Mouse (Mus musculus): ENCODE measurements around the gene Olfr412. TPM values are rescaled to one million over a fixed set of nuclear protein-coding genes. Genes with fewer than 3 reads are reported as not detected.

Gene Olfr412
- polyA plus RNA-seq, 1 experiment from 2014 or later = not detected

DNA sequence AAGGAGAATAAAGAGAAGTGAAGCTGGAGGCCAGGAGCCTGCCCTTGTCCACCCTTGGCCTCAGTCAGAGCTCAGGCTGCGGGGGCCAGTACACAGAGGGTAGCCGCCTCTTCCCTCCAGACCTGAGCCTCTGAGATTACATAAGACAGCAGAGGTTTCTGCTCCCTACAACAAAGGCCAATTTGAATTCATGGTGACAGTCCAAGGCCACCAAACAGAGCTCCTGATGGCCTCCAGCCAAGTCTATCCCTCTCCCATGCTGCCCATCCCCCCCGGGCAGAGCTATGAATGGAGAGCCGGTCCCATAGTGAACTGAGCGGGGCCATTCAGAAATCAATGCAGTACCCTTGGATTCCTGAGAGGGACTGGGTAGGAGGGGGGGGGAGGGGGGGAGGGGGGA is 31.6 kb downstream of the Olfr412 start:
- no peak overlapping the region for H3K9ac ChIP-seq
- no peak overlapping the region for H3K27ac ChIP-seq
- no peak overlapping the region for H3K4me3 ChIP-seq (replicated peaks)
- WGBS = 66% methylated on average over 5 of the region's 5 CpGs
- H3K9me3 ChIP-seq = no peaks in the 10 kb centered on the region
- no peaks in the 10 kb centered on the region for H3K27me3 ChIP-seq (replicated peaks)
- H3K4me2 ChIP-seq (replicated peaks) = no peak overlapping the region
- ATAC-seq = peak; percentile 41; the same call in 1 of the 2 replicates
- H3K4me1 ChIP-seq (replicated peaks) = no peaks in the 10 kb centered on the region
- H3K36me3 ChIP-seq = peaks cover 2% of the 10 kb centered on the region; the same call in 1 of the 2 replicates

DNA sequence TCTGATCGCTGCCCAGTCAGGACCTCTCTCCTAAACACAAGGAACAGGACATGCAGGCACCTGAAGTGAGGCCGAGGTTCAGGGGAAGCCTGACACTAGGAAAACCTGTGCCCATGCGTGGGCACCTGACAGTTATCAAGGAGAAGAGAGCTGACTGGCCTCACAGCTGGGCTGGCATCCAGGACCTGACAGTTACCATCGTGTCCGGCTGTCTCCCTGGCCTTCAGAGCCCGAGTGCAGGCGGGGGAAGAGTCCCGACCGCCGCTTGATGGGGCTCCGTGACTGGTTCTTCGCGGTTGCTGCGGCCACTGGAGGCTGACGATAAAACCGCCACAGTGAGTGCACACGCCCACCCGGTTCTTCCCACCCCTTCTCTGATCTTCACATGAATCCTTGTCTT is 33.7 kb downstream of the Olfr412 start:
- 76% methylated on average over 18 of the region's 18 CpGs for WGBS

DNA sequence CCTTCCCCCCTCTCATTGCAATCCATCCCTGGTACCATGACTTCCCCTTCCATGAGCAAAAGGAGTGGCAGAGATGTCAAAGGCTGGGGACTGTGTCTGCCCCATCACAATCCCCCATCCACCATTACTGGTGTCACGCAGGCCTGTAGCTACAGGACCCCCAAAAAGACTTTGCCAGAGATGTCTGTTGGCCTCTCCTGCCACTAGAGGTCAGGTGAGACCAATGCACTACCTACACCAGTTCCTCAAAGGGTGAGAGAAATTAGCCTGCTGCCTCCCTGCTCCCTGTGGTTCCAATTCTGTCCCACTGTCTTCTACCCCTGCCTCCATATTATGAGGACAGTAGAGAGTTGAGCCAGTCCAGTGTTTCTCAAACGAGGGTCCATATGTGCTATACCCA is 40.3 kb downstream of the Olfr412 start:
- WGBS = 44% methylated on average over 2 of the region's 2 CpGs
- H3K27me3 ChIP-seq (replicated peaks) = no peaks in the 10 kb centered on the region
- ATAC-seq = no peak
- H3K4me2 ChIP-seq (replicated peaks) = no peak overlapping the region
- H3K4me1 ChIP-seq (replicated peaks) = no peaks in the 10 kb centered on the region
- H3K9me3 ChIP-seq = no peaks in the 10 kb centered on the region
- H3K9ac ChIP-seq = no peak overlapping the region
- H3K27ac ChIP-seq = no peak overlapping the region
- H3K4me3 ChIP-seq (replicated peaks) = no peak overlapping the region
- H3K36me3 ChIP-seq = no peaks in the 10 kb centered on the region

More for the DNA sequence above, 33.7 kb downstream of the Olfr412 start:
- Histone ChIP-seq H3K9me3 (no peaks in the 10 kb centered on the region), H3K4me1 (replicated peaks) (no peaks in the 10 kb centered on the region), H3K4me2 (replicated peaks) (no peak overlapping the region), H3K9ac (no peak overlapping the region), H3K36me3 (peaks cover 2% of the 10 kb centered on the region; the same call in 1 of the 2 replicates), H3K4me3 (replicated peaks) (no peak overlapping the region), H3K27ac (no peak overlapping the region), H3K27me3 (replicated peaks) (no peaks in the 10 kb centered on the region)
- no peak for ATAC-seq

DNA sequence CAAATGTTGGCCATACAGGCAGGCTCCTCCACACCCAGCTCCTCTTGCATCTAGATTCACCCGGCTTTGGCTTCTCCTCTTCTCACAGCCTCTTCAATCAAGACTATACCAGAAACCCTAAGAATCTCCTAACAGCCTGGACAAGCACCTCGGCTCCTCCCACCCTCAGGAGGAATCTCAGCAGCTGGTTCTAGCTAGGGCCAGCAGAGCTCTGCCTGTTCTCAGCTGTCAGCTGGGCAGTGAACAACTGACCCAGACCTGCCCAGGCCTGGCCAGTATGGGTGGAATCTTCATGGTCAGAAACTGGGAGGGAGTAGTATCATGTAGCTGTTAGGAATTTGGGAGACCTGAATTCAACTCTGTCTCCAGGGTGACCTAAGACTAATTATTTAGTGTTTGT is 42.3 kb downstream of the Olfr412 start:
- H3K9me3 ChIP-seq = no peaks in the 10 kb centered on the region

DNA sequence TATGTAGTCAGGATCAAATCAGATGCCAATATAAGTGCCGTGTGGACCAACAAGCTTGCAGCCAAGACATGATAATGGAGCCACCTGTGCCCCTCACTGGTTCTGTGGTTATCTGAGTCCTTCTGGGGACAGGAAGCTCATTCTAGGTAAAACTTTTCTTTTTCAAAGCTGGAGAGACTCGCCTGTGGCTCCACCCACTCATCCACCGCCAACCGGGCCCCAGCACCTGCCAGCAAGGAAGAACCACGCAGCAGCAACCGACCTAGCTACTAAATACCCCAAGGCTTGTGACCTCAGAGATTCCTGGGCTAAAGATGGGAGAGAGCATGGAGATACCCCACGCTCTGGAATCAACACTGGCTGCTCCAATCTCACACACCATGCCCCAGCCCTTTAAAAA is 43.3 kb downstream of the Olfr412 start:
- no peak for ATAC-seq
- H3K27ac ChIP-seq = no peak overlapping the region
- no peak overlapping the region for H3K4me3 ChIP-seq (replicated peaks)
- no peak overlapping the region for H3K4me2 ChIP-seq (replicated peaks)
- no peaks in the 10 kb centered on the region for H3K9me3 ChIP-seq
- H3K36me3 ChIP-seq = no peaks in the 10 kb centered on the region
- WGBS = 69% methylated on average over 7 of the region's 7 CpGs
- peaks cover 16% of the 10 kb centered on the region for H3K4me1 ChIP-seq (replicated peaks)
- H3K9ac ChIP-seq = no peak overlapping the region
- no peaks in the 10 kb centered on the region for H3K27me3 ChIP-seq (replicated peaks)

More for the DNA sequence above, 42.3 kb downstream of the Olfr412 start:
- no peak overlapping the region for H3K27ac ChIP-seq
- H3K4me3 ChIP-seq (replicated peaks) = no peak overlapping the region
- no peak overlapping the region for H3K4me2 ChIP-seq (replicated peaks)
- WGBS = 34% methylated on average over 2 of the region's 2 CpGs
- H3K4me1 ChIP-seq (replicated peaks) = peaks cover 7% of the 10 kb centered on the region
- H3K36me3 ChIP-seq = no peaks in the 10 kb centered on the region
- no peak overlapping the region for H3K9ac ChIP-seq
- H3K27me3 ChIP-seq (replicated peaks) = no peaks in the 10 kb centered on the region
- no peak for ATAC-seq

DNA sequence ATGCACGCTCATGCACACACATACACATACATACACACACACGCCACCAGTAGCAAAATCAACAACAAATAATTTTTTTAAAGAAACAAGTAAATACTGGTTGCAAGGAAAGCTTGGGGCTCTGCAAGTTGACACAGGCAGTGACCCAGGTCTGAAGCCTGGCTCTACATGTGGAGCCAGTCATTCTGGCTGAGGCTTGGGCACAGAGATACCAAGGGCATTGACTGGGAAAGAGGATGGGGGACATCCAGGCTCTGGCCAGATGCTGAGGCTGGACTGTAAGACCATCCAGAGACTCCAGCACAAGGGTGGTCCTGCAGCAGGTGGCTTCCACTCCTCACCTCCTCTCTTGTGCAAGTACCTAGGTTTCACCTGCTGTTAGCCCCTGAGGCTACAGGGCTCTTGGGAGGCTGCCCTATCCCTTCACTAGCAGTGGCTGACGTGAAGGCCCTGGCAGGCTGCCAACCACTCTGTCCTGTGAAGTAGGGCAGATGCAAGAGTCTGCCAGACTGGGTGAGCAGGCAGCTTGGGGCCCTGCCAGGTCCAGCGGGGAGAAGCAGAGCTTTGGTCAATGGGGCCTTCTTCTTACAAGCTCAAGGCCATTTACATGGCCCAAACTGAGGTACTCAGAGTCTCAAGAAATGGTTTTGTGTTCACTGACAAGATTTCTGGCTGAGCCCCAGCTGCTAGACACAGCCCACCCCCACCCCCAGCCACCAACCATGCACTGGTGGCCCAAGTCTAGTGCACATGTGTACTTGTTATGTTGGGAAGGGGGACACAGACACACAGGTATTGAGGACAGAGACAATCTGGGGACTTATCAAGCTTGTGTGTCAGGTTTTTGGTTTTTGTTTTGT is 46.9 kb downstream of the Olfr412 start:
- Histone ChIP-seq H3K27me3 (replicated peaks) (no peaks in the 10 kb centered on the region), H3K9ac (0 out of 2 replicates have a peak overlapping the region, but pooled peaks have one; percentile 5), H3K4me2 (replicated peaks) (no peak overlapping the region), H3K4me3 (replicated peaks) (no peak overlapping the region), H3K9me3 (no peaks in the 10 kb centered on the region), H3K4me1 (replicated peaks) (peaks cover 22% of the 10 kb centered on the region), H3K27ac (peak overlapping the region; percentile 66; the same call in 1 of the 2 replicates), H3K36me3 (no peaks in the 10 kb centered on the region)
- peak; percentile 90 for ATAC-seq
- WGBS = 49% methylated on average over 4 of the region's 4 CpGs

DNA sequence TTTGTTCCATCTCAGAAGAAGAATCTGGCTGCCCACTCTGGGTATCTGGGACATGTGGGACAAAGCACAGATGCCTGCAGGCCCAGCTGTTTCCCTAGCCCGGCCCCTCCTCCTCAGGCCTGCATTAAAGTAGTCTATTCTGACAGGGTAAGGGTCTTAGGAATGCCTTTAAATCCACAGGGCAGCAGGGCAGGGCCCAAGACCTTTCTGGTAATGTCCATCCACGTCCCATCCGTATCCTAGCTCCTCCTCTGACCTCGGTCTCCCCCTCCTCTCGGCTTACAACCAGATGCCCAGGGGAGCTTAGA is 47.5 kb downstream of the Olfr412 start:
- peak overlapping the region; percentile 66 for H3K27ac ChIP-seq
- H3K9me3 ChIP-seq = no peaks in the 10 kb centered on the region
- peak; percentile 18 for ATAC-seq
- WGBS = 37% methylated on average over 5 of the region's 5 CpGs
- H3K4me2 ChIP-seq (replicated peaks) = no peak overlapping the region
- no peaks in the 10 kb centered on the region for H3K27me3 ChIP-seq (replicated peaks)
- no peak overlapping the region for H3K4me3 ChIP-seq (replicated peaks)
- no peaks in the 10 kb centered on the region for H3K36me3 ChIP-seq
- 0 out of 2 replicates have a peak overlapping the region, but pooled peaks have one; percentile 5 for H3K9ac ChIP-seq
- H3K4me1 ChIP-seq (replicated peaks) = peaks cover 26% of the 10 kb centered on the region

DNA sequence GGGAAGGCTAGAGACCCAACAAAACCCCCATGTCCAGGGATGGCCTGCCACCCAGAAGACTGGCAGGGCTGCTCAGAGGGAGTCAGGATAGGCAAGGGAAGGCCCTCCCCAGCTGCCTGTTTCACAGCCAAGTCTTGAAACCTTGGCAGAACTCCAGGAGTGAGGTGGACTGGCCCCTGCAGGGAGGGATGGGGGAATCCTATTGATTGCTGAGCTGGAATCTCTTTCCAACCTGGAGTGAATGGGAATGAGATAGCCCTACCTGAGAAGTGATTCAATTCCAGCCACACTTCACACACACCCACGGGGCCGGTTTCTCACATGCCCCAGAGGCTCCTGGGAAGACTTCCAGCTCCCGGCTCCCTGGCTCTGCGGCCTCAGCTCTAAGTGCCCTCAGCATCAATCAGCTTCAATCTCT is 47.9 kb downstream of the Olfr412 start:
- H3K9ac ChIP-seq = 0 out of 2 replicates have a peak overlapping the region, but pooled peaks have one; percentile 5

DNA sequence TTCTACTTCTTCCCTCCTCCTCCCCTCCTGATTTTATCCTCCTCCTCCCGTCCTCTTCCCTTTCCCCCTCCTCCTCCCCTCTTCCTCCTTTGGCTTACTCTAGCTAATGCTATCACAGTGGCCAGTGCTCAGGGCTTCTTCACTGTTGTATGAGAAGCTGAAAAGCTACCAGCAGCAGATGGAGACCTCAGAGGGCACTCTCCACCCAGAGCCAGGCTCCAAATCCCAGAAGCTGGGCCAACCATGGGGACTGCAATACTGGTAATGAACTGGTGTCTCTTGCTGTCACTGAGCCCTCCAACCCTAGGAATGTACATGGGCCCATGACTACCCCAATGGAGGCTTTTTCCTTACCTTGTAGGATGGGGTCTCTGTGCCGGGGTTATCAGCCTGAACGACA is 50.1 kb downstream of the Olfr412 start:
- H3K9me3 ChIP-seq = no peaks in the 10 kb centered on the region
- H3K27me3 ChIP-seq (replicated peaks) = no peaks in the 10 kb centered on the region
- no peak overlapping the region for H3K27ac ChIP-seq
- H3K4me3 ChIP-seq (replicated peaks) = no peak overlapping the region
- no peaks in the 10 kb centered on the region for H3K36me3 ChIP-seq
- peaks cover 32% of the 10 kb centered on the region for H3K4me1 ChIP-seq (replicated peaks)
- WGBS = 67% methylated on average over 3 of the region's 3 CpGs
- no peak overlapping the region for H3K9ac ChIP-seq
- ATAC-seq = no peak
- no peak overlapping the region for H3K4me2 ChIP-seq (replicated peaks)

More for the DNA sequence above, 47.9 kb downstream of the Olfr412 start:
- no peak overlapping the region for H3K4me2 ChIP-seq (replicated peaks)
- peak; percentile 54 for ATAC-seq
- no peaks in the 10 kb centered on the region for H3K27me3 ChIP-seq (replicated peaks)
- no peaks in the 10 kb centered on the region for H3K36me3 ChIP-seq
- 57% methylated on average over 4 of the region's 4 CpGs for WGBS
- H3K27ac ChIP-seq = peak overlapping the region; percentile 66
- no peak overlapping the region for H3K4me3 ChIP-seq (replicated peaks)
- H3K4me1 ChIP-seq (replicated peaks) = peaks cover 27% of the 10 kb centered on the region
- no peaks in the 10 kb centered on the region for H3K9me3 ChIP-seq

DNA sequence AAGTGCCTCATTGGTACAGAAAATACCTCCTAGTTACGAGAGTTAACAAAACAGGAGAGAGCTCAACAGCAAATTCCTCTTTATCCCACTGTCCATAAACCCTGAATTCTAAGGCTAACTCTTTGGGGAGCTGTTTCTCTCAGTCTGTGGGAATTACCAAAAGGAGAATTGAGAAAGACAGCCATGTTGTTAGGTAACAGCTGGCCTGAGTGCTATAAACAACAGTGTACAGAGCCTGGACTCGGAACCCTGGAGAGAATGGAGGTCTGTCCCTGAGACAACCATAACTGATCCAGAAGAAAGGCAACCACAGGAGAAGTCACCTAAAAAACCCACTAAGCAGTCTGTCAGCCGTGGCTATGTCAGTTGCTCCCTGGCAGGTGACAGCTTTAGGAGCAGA is 50.6 kb downstream of the Olfr412 start:
- no peak for ATAC-seq
- WGBS = 79% methylated on average over 3 of the region's 3 CpGs
- no peak overlapping the region for H3K9ac ChIP-seq
- no peak overlapping the region for H3K27ac ChIP-seq
- no peak overlapping the region for H3K4me2 ChIP-seq (replicated peaks)
- no peaks in the 10 kb centered on the region for H3K27me3 ChIP-seq (replicated peaks)
- H3K4me3 ChIP-seq (replicated peaks) = no peak overlapping the region
- H3K4me1 ChIP-seq (replicated peaks) = peaks cover 32% of the 10 kb centered on the region
- H3K9me3 ChIP-seq = no peaks in the 10 kb centered on the region
- H3K36me3 ChIP-seq = no peaks in the 10 kb centered on the region

DNA sequence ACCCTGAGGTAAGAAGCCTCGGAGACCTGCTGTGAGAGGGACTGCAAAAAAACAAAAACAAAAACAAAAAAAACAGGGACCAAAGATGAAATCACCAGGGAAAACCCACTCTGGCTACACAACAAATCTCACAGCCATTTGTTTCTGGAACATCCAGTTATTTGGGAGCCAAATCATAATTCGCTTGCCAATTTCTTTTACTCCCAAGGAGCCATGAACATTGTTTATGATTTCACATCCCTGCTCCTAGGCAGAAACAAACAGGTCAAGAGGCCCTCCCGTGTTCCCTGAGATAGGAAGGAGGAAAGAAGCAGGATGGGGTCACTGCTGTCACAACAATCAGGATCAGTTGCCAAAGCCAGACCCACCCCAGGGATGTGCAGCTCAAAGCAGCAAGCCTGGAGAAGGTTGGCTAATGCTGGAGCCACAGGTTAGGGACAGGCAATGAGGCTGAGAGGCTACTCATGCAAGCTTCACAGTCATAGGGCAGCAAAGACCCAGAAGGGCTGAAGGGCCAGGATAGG is 51.6 kb downstream of the Olfr412 start:
- no peaks in the 10 kb centered on the region for H3K36me3 ChIP-seq
- 66% methylated on average over 3 of the region's 3 CpGs for WGBS
- H3K4me1 ChIP-seq (replicated peaks) = peaks cover 32% of the 10 kb centered on the region
- no peak overlapping the region for H3K4me2 ChIP-seq (replicated peaks)
- ATAC-seq = no peak
- no peak overlapping the region for H3K27ac ChIP-seq
- no peak overlapping the region for H3K9ac ChIP-seq
- H3K9me3 ChIP-seq = no peaks in the 10 kb centered on the region
- no peaks in the 10 kb centered on the region for H3K27me3 ChIP-seq (replicated peaks)
- no peak overlapping the region for H3K4me3 ChIP-seq (replicated peaks)

DNA sequence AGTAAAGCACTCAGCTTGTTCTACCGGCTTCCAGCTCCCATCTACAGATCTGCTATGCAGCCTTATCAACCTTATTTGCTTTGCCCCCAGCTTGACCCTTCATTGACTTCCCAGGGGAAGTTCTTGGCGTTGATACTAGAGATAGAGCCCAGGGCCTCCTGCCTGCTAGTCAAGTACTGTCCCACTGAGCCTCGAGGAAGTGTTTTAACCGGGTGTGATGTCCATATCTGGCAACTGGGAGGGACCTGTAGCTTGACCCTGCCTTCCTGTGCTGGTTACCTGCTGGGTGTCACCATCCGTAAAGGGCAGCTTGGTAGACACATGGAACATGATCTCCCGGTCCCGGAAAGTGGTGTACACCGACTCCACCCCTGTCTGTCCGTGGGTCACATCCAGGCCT is 52.2 kb downstream of the Olfr412 start:
- peaks cover 26% of the 10 kb centered on the region for H3K4me1 ChIP-seq (replicated peaks)
- no peaks in the 10 kb centered on the region for H3K36me3 ChIP-seq
- no peak overlapping the region for H3K4me3 ChIP-seq (replicated peaks)
- 52% methylated on average over 9 of the region's 9 CpGs for WGBS
- no peak overlapping the region for H3K9ac ChIP-seq
- no peaks in the 10 kb centered on the region for H3K9me3 ChIP-seq
- H3K27me3 ChIP-seq (replicated peaks) = no peaks in the 10 kb centered on the region
- no peak overlapping the region for H3K4me2 ChIP-seq (replicated peaks)
- no peak overlapping the region for H3K27ac ChIP-seq
- peak; percentile 65 for ATAC-seq

DNA sequence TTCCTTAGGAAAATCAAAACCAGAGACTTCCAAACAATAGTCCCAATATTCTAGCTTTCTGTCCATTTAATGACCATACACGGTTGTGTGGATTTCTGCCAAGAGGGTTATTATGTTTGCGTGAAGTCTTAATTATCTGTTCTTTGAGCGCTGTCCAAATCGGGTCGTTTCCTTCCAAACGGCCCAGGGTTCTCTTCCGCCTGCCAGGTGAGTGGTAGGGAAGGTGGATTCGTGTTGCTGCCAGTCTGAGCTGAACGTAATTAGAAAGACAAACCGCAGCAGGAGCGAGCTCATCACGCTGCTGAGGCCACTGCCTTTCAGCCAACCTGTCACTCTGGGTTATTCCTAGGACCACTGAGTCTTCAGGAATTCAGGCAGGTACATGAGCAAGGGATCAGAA is 53.9 kb downstream of the Olfr412 start:
- Histone ChIP-seq H3K4me3 (replicated peaks) (no peak overlapping the region), H3K9ac (no peak overlapping the region), H3K36me3 (no peaks in the 10 kb centered on the region), H3K27me3 (replicated peaks) (no peaks in the 10 kb centered on the region), H3K27ac (no peak overlapping the region), H3K4me2 (replicated peaks) (no peak overlapping the region), H3K4me1 (replicated peaks) (peaks cover 11% of the 10 kb centered on the region), H3K9me3 (no peaks in the 10 kb centered on the region)
- ATAC-seq = no peak
- WGBS = 76% methylated on average over 12 of the region's 12 CpGs
